Mouse (Mus musculus) kidney, postnatal 0 days (tissue): ENCODE measurements around the gene Ift22. TPM values are rescaled to one million over a fixed set of nuclear protein-coding genes. Genes with fewer than 3 reads are reported as not detected.
A peak's percentile ranks its signal among the peaks of the same experiment; 100 is the strongest.

Experiments used
- ATAC-seq: fragments of 200-750 bp; cut with Nextera tagmentation; replicated peaks from 2 replicates; pipeline ENCODE4 v1.8.0; 2017; ENCODE audit warnings: low read depth, moderate number of reproducible peaks, moderate TSS enrichment, moderate library complexity; ENCODE audit not compliant: low FRiP score
- DNase-seq: peaks from one replicate; pipeline ENCODE4 v3.0.0-alpha.2; 2016; ENCODE audit warnings: low spot score
- H3K27ac ChIP-seq: fragments of 300-500 bp; sonication (generic); 2 replicates; pipeline ENCODE4 v1.5.1; 2014; ENCODE audit warnings: mild to moderate bottlenecking
- H3K27me3 ChIP-seq: fragments of 300-500 bp; sonication (generic); 2 replicates; pipeline ENCODE4 v1.6.1; 2014; ENCODE audit warnings: low read length, mixed read lengths; ENCODE audit not compliant: insufficient read depth
- H3K36me3 ChIP-seq: fragments of 300-500 bp; sonication (generic); 2 replicates; pipeline ENCODE4 v1.6.1; 2014; ENCODE audit warnings: low read length, mixed read lengths; ENCODE audit not compliant: insufficient read depth
- H3K4me1 ChIP-seq: fragments of 300-500 bp; sonication (generic); replicated peaks from 2 replicates; pipeline ENCODE4 v1.6.1; 2014; ENCODE audit warnings: antibody characterized with exemption, low read length, mixed read lengths; ENCODE audit not compliant: insufficient read depth
- H3K4me2 ChIP-seq: fragments of 300-500 bp; sonication (generic); 2 replicates; pipeline ENCODE4 v1.6.1; 2014; ENCODE audit warnings: mild to moderate bottlenecking, low read length, moderate library complexity, mixed read lengths
- H3K4me3 ChIP-seq: fragments of 300-500 bp; sonication (generic); replicated peaks from 2 replicates; pipeline ENCODE4 v1.5.1; 2014; ENCODE audit warnings: low read depth, low read length
- H3K9ac ChIP-seq: fragments of 300-500 bp; sonication (generic); 2 replicates; pipeline ENCODE4 v1.6.1; 2014; ENCODE audit warnings: low read depth, low read length
- H3K9me3 ChIP-seq: fragments of 300-500 bp; sonication (generic); replicated peaks from 2 replicates; pipeline ENCODE4 v1.6.1; 2016; ENCODE audit warnings: low read length, inconsistent platforms, mixed read lengths
- CTCF ChIP-seq: IDR thresholded peaks from 2 replicates; pipeline ENCODE4 v1.5.1; 2016; ENCODE audit warnings: antibody characterized with exemption, low read depth, mild to moderate bottlenecking, moderate library complexity
- WGBS: fragments of 180-500 bp; shearing (Covaris S2); extraction: QIAGEN DNeasy Blood & Tissue Kit; methylation state at CpG from one replicate; pipeline ENCODE4 v1.1.7; 2014; 5-methylcytosine and 5-hydroxymethylcytosine counted together
- polyA plus RNA-seq: library from polyadenylated mRNA; unstranded; fragments of >200 nt; fragmentation: Nextera tagmentation; extraction: Ambion mirVana; gene quantifications from 2 replicates; pipeline ENCODE4 v1.2.1, GENCODE M21; 2015

Ift22 gene
- polyA plus RNA-seq, 1 experiment from 2014 or later, result 75.8 TPM

GRCm38 (mm10) chr5:136905630-136906029 lies 2.3 kb upstream of the Ift22 start:
- Histone ChIP-seq H3K36me3 (no peaks in the 10 kb centered on the region), H3K4me1 (0 out of 2 replicates have a peak, but pooled peaks cover 5% of the 10 kb centered on the region), H3K27ac (no peak overlapping the region), H3K27me3 (no peaks in the 10 kb centered on the region), H3K4me3 (no peak overlapping the region), H3K9me3 (no peaks in the 10 kb centered on the region), H3K9ac (no peak overlapping the region), H3K4me2 (no peak overlapping the region)
- 55% methylated on average over 7 of the region's 7 CpGs for WGBS
- TF ChIP-seq CTCF, result peak; percentile 61; the same call in 1 of the 2 replicates
- DNase-seq (no peak), ATAC-seq (no peak)

- Histone ChIP-seq H3K27me3 (no peaks in the 10 kb centered on the region), H3K4me1 (0 out of 2 replicates have a peak, but pooled peaks cover 5% of the 10 kb centered on the region), H3K9me3 (no peaks in the 10 kb centered on the region), H3K9ac (no peak overlapping the region), H3K27ac (no peak overlapping the region), H3K36me3 (peaks cover 12% of the 10 kb centered on the region; the same call in 1 of the 2 replicates), H3K4me3 (peak overlapping the region; percentile 68; the same call in 1 of the 2 replicates), H3K4me2 (peak overlapping the region; percentile 72)
- TF ChIP-seq CTCF, result no peak
- DNase-seq (no peak), ATAC-seq (no peak)
- 37% methylated on average over 9 of the region's 9 CpGs for WGBS
Measured at GRCm38 (mm10) chr5:136907587-136907986, 363 bp upstream of the Ift22 start.

- Histone ChIP-seq H3K4me3 (no peak overlapping the region), H3K27ac (no peak overlapping the region), H3K9ac (no peak overlapping the region), H3K36me3 (peaks cover 15% of the 10 kb centered on the region; the same call in 1 of the 2 replicates), H3K9me3 (no peaks in the 10 kb centered on the region), H3K4me1 (no peaks in the 10 kb centered on the region), H3K4me2 (no peak overlapping the region), H3K27me3 (no peaks in the 10 kb centered on the region)
- ATAC-seq (no peak), DNase-seq (no peak)
- 78% methylated on average over 3 of the region's 3 CpGs for WGBS
- TF ChIP-seq CTCF, result no peak
Measured at GRCm38 (mm10) chr5:136914183-136914582, 6.2 kb downstream of the Ift22 start.

GRCm38 (mm10) chr5:136917613-136918242 lies 9.8 kb downstream of the Ift22 start:
- H3K4me3 ChIP-seq, result no peak overlapping the region
- ATAC-seq, result no peak
- H3K27me3 ChIP-seq, result no peaks in the 10 kb centered on the region
- WGBS, result 98% methylated on average over 8 of the region's 8 CpGs
- H3K4me2 ChIP-seq, result no peak overlapping the region
- DNase-seq, result no peak
- no peak for TF ChIP-seq CTCF
- H3K36me3 ChIP-seq, result 0 out of 2 replicates have a peak, but pooled peaks cover 3% of the 10 kb centered on the region
- no peak overlapping the region for H3K9ac ChIP-seq
- H3K27ac ChIP-seq, result no peak overlapping the region
- H3K9me3 ChIP-seq, result no peaks in the 10 kb centered on the region
- H3K4me1 ChIP-seq, result no peaks in the 10 kb centered on the region

GRCm38 (mm10) chr5:136918655-136919472 lies 10.9 kb downstream of the Ift22 start:
- peak; percentile 79 for ATAC-seq
- Histone ChIP-seq H3K36me3 (no peaks in the 10 kb centered on the region), H3K4me3 (peak overlapping the region; percentile 66), H3K4me2 (peak overlapping the region; percentile 90), H3K9me3 (no peaks in the 10 kb centered on the region), H3K9ac (peak overlapping the region; percentile 65), H3K27ac (0 out of 2 replicates have a peak overlapping the region, but pooled peaks have one; percentile 1), H3K27me3 (no peaks in the 10 kb centered on the region), H3K4me1 (no peaks in the 10 kb centered on the region)
- TF ChIP-seq CTCF, result no peak
- DNase-seq, result peak; percentile 90
- 3% methylated on average over 38 of the region's 38 CpGs for WGBS

- peak overlapping the region; percentile 65 for H3K9ac ChIP-seq
- no peaks in the 10 kb centered on the region for H3K9me3 ChIP-seq
- H3K36me3 ChIP-seq, result no peaks in the 10 kb centered on the region
- peak overlapping the region; percentile 66 for H3K4me3 ChIP-seq
- WGBS, result 20% methylated on average over 17 of the region's 18 CpGs
- H3K4me1 ChIP-seq, result no peaks in the 10 kb centered on the region
- DNase-seq (no peak), ATAC-seq (peak; percentile 26; the same call in 1 of the 2 replicates)
- no peak overlapping the region for H3K27ac ChIP-seq
- no peak for TF ChIP-seq CTCF
- peak overlapping the region; percentile 90 for H3K4me2 ChIP-seq
- H3K27me3 ChIP-seq, result no peaks in the 10 kb centered on the region
Measured at GRCm38 (mm10) chr5:136919546-136920301, 11.8 kb downstream of the Ift22 start.
